Mouse (Mus musculus) megakaryocyte progenitor cell, adult 5-6 weeks (primary cell): Measurements from ENCODE around the gene Cox19. TPM values are rescaled to one million over a fixed set of nuclear protein-coding genes. Genes with fewer than 3 reads are reported as not detected.

ENCODE experiments used
- ATAC-seq: replicated peaks from 2 replicates; pipeline ENCODE4 v1.8.0; 2016; ENCODE audit warnings: mild to moderate bottlenecking, moderate TSS enrichment, inconsistent platforms; ENCODE audit not compliant: poor library complexity
- total RNA-seq, 2 experiments: library from RNA; stranded (forward) in 1 of 2; stranded (reverse) in 1 of 2; fragments of 157-497, 149-512 nt in 1 of 2; fragments of 200-1000 nt in 1 of 2; gene quantifications; 2 replicates each; pipeline versions ENCODE4 v1.2.3 to v1.2.4; 2015 to 2017

Gene Cox19
- total RNA-seq, 2 experiments from 2014 or later = 27.1 to 30.3 TPM

GRCm38 (mm10) chr5:139331742-139332141 is 19.5 kb downstream of the Cox19 start:
- peak; percentile 70 for ATAC-seq

- ATAC-seq = no peak
Observed at GRCm38 (mm10) chr5:139330766-139331165, 20.5 kb downstream of the Cox19 start.

DNA sequence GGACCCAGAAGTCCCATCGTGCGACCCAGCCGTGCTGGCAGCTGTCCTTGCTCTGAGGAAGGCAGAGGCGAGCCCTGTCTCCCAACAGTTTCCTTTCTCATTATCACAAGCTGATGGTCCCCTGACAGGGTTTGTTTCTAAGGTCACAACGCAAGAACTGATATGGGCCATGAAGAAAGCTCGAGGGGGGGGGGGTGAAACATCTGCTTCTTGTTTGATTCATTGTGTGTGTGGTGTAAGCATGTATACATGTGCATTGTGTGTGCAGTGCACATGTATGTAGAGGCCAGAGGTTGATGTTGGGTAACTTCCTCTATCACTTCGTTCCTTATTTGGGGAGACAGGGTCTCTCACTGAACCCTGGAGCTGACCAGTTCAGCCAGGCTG is 23.6 kb downstream of the Cox19 start:
- peak; percentile 26 for ATAC-seq

DNA sequence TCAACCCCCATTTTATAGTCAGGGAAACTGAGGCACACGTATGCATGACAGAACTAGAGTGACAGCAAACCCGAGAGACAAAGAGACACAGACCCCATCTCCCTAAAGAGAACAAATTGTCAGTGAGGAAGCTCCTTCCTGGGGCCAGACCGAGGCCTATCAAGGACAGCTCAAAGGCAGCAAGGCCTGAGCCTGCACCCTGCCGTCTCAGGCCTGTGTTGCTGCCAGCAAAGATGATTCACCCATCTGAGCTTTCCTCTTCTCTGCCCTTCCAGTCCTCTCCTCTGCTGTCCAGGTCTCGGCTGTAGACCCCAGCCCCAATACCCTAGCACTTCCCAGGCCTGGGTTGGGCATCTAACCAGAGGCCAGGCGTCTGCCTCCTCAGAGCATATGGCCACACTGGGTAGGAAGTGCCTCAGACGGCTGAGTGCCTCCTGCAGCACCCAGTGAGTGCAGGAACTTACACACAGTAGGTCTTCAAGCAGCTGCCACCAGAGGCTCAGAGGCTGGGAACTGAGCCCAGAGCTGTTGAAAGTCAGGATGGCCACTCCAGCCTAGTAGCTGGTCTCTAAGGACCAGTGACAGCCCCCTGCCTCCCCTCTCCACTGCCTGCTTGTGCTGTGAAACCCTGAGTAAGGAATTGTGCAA is 24.1 kb downstream of the Cox19 start:
- ATAC-seq = no peak

GRCm38 (mm10) chr5:139326111-139326696 is 25.0 kb downstream of the Cox19 start:
- ATAC-seq = no peak

GRCm38 (mm10) chr5:139325395-139325966 is 25.7 kb downstream of the Cox19 start, which contains the start of gene Adap1:
Gene Adap1 (minus strand): TSS chr5:139325622.
- ATAC-seq = peak; percentile 42

- ATAC-seq = peak; percentile 48
Observed at GRCm38 (mm10) chr5:139324691-139325394, 26.4 kb downstream of the Cox19 start.

DNA sequence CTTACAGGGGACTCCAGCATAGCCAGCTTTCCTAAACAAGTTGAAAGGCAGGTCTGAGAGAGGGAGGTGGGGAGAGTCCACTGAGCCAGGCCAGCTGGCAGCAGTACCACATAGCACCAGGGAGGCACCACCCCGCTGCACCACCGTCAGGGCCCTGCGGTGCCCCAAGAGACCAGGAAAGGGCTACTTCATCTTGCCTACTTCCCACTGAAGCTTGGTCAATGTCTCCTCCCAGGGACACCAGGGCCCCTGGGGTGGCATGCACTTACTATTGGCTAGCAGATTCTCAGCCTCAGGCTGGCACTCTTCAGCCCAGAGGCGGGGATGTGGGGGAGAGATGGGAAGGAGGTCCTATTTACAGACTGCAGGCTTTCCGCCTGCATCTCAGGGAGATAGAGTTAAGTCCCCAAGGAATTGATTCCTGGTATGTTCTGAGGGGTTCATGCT is 27.1 kb downstream of the Cox19 start:
- peak; percentile 49 for ATAC-seq

DNA sequence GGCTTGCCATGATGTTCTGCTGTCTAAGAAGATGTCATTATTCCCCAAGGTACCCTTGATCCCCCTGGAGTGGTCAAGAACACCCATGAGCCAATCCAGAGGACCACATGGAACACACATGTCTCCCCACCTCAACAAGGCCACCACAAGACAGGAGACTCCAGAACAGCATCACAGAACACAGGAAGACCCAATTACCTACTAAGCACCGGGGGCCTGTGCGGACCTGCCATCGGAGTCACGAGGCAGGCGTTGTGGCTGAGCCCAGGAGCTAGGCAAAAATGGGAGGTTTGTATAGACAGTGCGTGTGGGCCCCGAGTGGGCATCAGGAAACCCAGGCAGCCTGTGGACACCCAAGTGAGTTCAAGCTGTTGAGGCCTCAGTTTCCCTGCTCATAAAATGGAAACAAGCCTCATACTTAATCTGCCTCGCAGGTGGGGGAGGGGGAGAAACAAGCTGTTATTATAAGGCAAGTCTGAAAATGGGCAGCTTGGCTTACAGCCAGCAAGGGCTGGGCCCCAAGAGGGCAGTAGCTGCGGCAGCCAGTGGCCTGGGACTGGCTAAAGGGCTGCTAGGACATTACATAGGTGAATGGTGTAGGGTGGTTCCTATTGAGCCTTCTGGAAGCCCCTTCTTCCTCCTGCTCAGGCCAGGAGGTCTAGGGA is 27.8 kb downstream of the Cox19 start:
- ATAC-seq = no peak

DNA sequence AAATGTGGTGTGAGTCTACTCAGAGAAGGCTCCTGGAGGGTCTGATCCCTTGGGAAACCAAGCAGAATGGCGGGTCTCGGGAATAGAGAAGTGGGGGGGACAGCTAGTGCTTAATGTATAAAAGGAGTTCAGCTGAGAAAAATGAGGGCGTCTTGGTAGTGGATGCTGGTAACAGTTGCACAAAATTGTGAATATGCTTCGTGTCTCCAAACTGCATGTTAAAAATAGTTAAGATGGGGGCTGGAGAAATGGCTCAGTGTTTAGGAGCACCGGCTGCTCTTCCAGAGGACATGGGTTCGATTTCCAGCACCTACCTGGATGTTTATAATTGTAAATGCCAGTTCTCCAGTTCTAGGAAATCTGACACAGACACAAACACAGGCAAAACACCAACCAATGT is 29.9 kb downstream of the Cox19 start:
- ATAC-seq = no peak

DNA sequence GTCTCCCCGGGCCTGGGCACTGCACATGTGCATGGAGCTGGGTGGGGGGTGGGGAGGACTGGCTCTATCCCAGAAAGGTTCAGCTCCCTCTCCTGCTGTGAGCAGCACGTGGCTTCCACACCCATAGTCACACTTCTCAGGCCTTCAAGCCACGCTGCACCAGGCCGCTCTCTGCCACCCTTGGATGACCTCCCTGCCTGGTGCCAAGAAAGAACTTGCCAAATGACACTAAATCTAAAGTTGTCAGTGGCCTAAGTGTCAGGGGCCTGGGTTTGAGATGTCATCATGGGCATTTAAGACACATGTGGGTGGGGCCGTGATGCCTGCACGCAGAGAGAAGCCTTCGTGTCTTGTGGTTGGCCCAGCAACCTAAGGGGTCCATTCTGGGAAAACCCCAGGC is 30.8 kb downstream of the Cox19 start:
- no peak for ATAC-seq

DNA sequence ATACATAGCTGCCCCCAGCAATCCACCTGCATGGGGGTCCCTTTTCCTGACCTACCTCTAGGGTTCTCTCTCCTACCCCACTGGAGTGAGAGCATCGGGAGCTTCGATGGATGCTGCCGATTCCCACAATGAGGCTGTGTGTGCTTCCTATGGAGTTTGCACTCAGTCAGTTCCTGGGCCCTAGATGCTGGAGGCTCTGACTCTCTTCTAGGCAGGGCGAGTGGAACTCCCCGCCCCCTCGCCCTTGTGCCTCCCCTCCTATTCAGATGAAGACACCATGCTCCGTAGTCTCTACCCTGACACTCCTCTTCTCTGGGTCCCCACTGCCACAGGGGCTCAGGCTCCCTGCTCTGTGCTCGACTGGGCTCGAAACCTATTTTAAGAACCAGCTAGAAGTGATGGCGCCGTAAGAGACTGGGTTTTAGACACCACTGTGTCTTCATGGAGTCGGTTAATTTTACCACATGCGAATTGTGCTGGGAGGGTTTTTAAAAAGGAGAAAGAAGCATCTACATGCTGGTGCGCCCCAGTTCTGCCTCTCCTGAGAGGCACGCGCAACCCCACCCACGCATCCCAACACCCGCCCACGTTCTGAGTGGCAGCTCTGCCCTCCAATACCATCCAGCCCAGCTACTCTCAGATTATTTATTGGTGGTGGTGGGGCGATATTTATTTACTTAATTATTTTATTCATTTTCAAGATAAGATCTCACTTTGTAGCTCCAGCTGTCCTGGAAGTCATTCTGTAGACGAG is 33.3 kb downstream of the Cox19 start:
- no peak for ATAC-seq

DNA sequence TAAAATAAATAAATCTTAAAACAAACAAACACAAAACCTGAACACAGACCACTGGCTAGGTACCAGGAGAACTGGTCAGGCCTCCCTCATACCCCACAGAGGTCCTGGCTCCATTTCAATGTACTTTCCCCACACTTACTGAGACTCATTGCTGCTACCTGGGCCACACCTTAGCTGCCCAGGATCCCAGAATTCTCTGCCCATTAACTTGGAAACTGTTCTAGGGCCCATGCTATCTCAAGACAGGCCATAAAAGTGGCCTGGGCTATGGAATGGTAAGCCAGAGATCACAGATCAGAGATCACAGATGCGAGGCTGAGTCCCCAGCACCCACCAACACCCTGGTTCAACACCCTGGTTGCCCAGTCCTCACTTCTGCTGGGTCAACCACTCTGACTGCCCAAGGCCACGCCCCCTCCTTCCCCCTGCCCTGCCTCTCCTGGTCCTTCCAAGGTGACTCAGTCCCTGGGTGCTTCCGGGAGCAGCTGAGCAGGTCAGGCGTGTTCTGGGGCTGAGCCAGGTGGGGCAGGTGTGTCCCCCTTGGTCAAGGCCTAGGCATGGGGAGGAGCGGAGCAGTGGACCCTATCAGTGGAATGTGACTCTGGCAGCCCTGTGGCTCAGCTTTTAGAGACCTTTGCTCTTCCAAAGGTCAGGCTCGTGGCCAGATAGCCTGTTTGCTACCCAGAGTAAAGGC is 34.1 kb downstream of the Cox19 start:
- no peak for ATAC-seq

DNA sequence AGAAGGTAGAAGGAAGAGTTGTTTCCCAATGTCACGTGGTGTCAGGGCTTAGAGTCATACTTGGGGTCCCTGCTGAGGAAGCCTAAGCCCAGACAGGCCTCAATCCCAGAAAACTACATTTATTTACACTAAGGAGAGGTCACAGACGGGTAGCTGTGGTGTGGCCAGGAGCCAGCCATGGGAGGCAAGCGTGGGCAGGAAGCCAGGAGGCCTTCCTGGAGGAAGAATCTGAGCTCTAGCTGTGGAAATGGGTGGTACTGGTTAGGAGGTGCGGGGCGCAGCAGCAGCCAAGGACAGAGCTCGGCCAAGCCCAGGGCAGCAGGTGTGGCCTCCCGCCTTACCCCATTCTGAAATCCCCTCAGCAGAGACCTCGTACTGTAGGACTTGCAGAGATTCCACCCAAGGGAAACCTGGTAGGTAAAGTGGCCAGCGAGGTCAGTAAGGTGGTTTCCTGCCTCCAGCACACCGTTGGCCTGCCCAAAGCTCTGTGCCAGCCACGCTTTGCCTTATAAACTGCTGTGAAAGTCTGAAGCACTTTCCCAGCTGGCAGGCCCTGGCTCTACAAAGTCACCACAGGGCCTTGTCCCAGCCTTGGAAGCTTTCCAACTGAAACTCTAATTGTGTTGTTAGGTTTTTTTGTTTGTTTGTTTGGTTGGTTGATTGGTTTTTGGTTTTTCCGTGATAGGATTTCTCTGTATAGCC is 36.1 kb downstream of the Cox19 start:
- ATAC-seq = no peak

- ATAC-seq = no peak
Observed at GRCm38 (mm10) chr5:139313536-139313935, 37.7 kb downstream of the Cox19 start.

DNA sequence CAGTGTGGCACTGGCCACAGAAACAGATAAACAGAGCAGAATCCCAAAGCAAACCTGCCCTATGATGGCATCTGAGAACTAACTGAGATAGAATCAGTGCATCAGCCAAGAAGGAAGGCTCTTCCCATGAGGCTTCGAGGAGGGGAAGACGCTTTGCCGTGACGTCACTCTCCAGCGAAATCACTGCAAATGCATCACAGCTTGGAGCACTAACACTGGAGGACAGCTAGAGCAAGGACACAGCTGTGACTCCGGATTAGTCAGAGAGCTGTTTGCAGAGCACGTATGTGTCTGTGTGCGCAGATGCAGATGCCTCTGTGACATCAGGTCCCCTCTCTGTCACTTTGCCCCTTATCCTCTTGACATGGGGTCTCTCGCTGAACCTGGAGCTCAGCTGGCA is 39.4 kb downstream of the Cox19 start:
- ATAC-seq = no peak

DNA sequence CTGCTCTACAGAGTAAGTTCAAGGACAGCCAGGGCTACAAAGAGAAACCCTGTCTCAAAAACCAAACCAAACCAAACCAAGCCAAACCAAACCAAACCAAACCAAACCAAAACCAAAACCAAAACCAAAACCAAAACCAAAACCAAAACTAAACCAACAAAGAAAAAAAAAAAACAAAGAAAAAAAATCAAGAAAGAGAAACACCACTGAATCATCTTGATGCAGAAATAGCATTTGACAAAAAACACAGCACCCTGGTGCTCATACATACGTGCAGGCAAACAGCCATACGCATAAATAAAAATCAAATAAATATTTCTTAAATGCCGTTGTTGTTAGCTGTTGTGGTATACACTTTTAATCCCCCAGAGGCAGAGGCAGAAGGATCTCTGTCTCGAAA is 40.7 kb downstream of the Cox19 start:
- ATAC-seq = no peak

- peak; percentile 52; the same call in 1 of the 2 replicates for ATAC-seq
Observed at GRCm38 (mm10) chr5:139309946-139310345, 41.3 kb downstream of the Cox19 start.

DNA sequence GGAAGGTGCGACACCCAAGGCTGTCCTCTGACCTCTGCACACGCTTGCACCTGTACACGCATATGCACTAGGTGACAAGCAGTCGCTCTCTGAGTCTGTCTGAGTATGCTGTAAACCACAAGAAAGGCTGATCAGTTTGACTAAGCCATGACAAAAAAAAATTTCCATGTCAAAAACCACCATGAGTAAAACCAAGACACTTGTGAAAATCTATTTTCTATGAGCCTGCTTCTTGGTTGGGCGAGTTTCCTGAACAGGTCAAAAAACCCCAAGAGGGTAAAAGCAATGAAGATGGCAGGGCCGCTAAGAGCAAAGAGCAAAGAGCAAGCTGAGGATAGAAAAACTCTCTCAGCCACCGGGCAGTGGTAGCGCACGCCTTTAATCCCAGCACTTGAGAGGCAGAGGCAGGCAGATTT is 47.6 kb downstream of the Cox19 start:
- no peak for ATAC-seq
